Mouse (Mus musculus) lung, embryonic 14.5 days (tissue): Measurements from ENCODE around the gene Thop1. TPM values are rescaled to one million over a fixed set of nuclear protein-coding genes. Genes with fewer than 3 reads are reported as not detected.

Experiments
- ATAC-seq: fragments of 200-750 bp; cut with Nextera tagmentation; 2 replicates; pipeline ENCODE4 v1.8.0; 2017; ENCODE audit warnings: mild to moderate bottlenecking, moderate TSS enrichment, moderate library complexity; ENCODE audit not compliant: insufficient read depth
- DNase-seq: peaks from one replicate; pipeline ENCODE4 v3.0.0-alpha.2; 2015
- H3K27ac ChIP-seq: fragments of 300-500 bp; sonication (generic); 2 replicates; pipeline ENCODE4 v1.5.1; 2014; ENCODE audit warnings: low read depth, mild to moderate bottlenecking, moderate library complexity
- H3K27me3 ChIP-seq: fragments of 300-500 bp; sonication (generic); 2 replicates; pipeline ENCODE4 v1.6.1; 2014; ENCODE audit warnings: low read length, control low read depth; ENCODE audit not compliant: insufficient read depth
- H3K36me3 ChIP-seq: fragments of 300-500 bp; sonication (generic); 2 replicates; pipeline ENCODE4 v1.6.1; 2014; ENCODE audit warnings: control low read depth; ENCODE audit not compliant: insufficient read depth
- H3K4me1 ChIP-seq: fragments of 300-500 bp; sonication (generic); 2 replicates; pipeline ENCODE4 v1.6.1; 2014; ENCODE audit warnings: antibody characterized with exemption, control low read depth; ENCODE audit not compliant: insufficient read depth
- H3K4me2 ChIP-seq: fragments of 300-500 bp; sonication (generic); 2 replicates; pipeline ENCODE4 v1.6.1; 2014; ENCODE audit warnings: mild to moderate bottlenecking
- H3K4me3 ChIP-seq: fragments of 300-500 bp; sonication (generic); 2 replicates; pipeline ENCODE4 v1.5.1; 2014; ENCODE audit warnings: low read depth, low read length
- H3K9ac ChIP-seq: fragments of 300-500 bp; sonication (generic); 2 replicates; pipeline ENCODE4 v1.6.1; 2014
- H3K9me3 ChIP-seq: fragments of 300-500 bp; sonication (generic); 2 replicates; pipeline ENCODE4 v1.6.1; 2016; ENCODE audit warnings: low read depth, low read length, control low read depth
- CTCF ChIP-seq: IDR thresholded peaks from 2 replicates; pipeline ENCODE4 v1.5.1; 2016; ENCODE audit warnings: antibody characterized with exemption, low read depth
- WGBS: fragments of 180-500 bp; shearing (Covaris S2); extraction: QIAGEN DNeasy Blood & Tissue Kit; methylation state at CpG from one replicate; pipeline ENCODE4 v1.1.7; 2014; 5-methylcytosine and 5-hydroxymethylcytosine counted together
- polyA plus RNA-seq: library from polyadenylated mRNA; unstranded; fragments of >200 nt; fragmentation: Nextera tagmentation; extraction: Ambion mirVana; gene quantifications from 2 replicates; pipeline ENCODE4 v1.2.1, GENCODE M21; 2014

The Thop1 gene
- polyA plus RNA-seq, 1 experiment from 2014 or later, result 55.9 TPM

DNA sequence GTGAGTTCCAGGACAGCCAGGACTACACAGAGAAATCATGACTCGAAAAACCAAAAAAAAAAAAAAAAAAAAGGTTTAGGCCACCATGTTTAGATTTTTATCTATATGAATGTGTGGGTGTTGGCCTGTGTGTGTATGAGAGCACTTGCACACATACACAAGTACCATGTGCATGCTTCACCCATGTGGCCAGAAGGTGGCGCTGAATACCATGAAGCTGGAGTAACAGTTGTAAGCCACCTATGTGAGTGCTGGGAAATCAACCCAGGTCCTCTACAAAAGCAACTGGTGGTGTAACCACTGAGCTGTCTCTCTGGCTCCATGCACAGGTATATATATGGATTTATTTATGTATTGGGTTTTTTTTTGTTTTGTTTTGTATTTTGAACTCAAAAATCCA, 17.2 kb downstream of the Thop1 start:
- no peak overlapping the region for H3K4me3 ChIP-seq
- H3K4me1 ChIP-seq, result no peaks in the 10 kb centered on the region
- no peaks in the 10 kb centered on the region for H3K27me3 ChIP-seq
- WGBS, result 54% methylated on average over 2 of the region's 2 CpGs
- H3K9ac ChIP-seq, result no peak overlapping the region
- DNase-seq, result peak; percentile 44
- H3K27ac ChIP-seq, result no peak overlapping the region
- TF ChIP-seq CTCF, result peak; percentile 53
- H3K9me3 ChIP-seq, result no peaks in the 10 kb centered on the region
- H3K36me3 ChIP-seq, result peaks cover 11% of the 10 kb centered on the region; the same call in 1 of the 2 replicates
- no peak for ATAC-seq
- no peak overlapping the region for H3K4me2 ChIP-seq

- TF ChIP-seq CTCF, result no peak
- no peaks in the 10 kb centered on the region; the same call in 1 of the 2 replicates for H3K4me1 ChIP-seq
- H3K36me3 ChIP-seq, result no peaks in the 10 kb centered on the region
- ATAC-seq, result 0 out of 2 replicates have a peak, but pooled peaks have one; percentile 12
- 0 out of 2 replicates have a peak, but pooled peaks cover 4% of the 10 kb centered on the region for H3K27me3 ChIP-seq
- WGBS, result 39% methylated on average over 2 of the region's 2 CpGs
- no peaks in the 10 kb centered on the region for H3K9me3 ChIP-seq
- H3K27ac ChIP-seq, result no peak overlapping the region
- H3K4me2 ChIP-seq, result no peak overlapping the region
- peak; percentile 76 for DNase-seq
- H3K9ac ChIP-seq, result no peak overlapping the region
- no peak overlapping the region for H3K4me3 ChIP-seq
Measured at GRCm38 (mm10) chr10:81089216-81089615, 19.4 kb downstream of the Thop1 start.

- no peak overlapping the region for H3K9ac ChIP-seq
- H3K9me3 ChIP-seq, result no peaks in the 10 kb centered on the region
- H3K4me3 ChIP-seq, result no peak overlapping the region
- H3K4me1 ChIP-seq, result no peaks in the 10 kb centered on the region; the same call in 1 of the 2 replicates
- no peak for TF ChIP-seq CTCF
- no peaks in the 10 kb centered on the region for H3K36me3 ChIP-seq
- H3K27me3 ChIP-seq, result 0 out of 2 replicates have a peak, but pooled peaks cover 4% of the 10 kb centered on the region
- DNase-seq, result no peak
- H3K27ac ChIP-seq, result no peak overlapping the region
- 63% methylated on average over 7 of the region's 7 CpGs for WGBS
- no peak for ATAC-seq
- no peak overlapping the region for H3K4me2 ChIP-seq
Measured at GRCm38 (mm10) chr10:81090621-81091020, 20.8 kb downstream of the Thop1 start.

DNA sequence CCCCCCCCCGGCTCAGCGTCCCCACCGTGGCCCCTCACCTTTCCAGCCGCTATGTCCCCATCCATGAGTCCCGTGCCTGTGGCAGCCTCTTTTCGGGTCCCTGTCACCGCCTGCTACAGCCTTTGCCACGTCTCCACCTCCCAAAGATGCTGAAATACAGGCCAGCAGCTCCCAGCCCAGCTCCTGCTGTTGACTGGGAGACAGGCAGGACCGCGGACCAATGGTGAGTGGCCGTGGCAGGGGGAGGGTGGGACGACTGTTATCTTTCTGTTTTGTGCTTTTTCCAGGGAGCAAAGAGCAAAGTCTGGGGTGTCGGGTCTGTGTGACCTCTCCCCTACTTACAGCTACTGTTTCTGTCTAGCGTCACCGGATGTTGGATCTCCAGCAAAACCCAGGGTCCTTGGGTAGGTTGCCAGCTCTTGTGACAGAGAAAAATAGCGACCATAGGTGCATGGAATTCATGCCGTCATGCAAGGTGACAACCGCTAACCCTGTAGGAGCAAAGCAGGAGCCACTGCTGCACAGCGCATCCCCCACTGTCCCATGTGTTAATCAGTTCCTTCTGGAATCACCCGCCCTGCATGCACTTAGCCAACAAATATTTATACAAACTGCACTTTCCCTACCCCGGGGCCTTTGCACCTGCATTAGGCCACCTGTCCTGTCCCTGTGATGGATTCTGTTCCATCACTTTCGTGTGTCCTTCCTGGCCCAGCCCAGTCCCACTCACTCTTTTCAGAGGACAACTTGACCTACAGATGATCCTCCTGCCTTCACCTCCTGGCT, 22.8 kb downstream of the Thop1 start:
- no peaks in the 10 kb centered on the region for H3K36me3 ChIP-seq
- ATAC-seq (peak; percentile 36; the same call in 1 of the 2 replicates), DNase-seq (peak; percentile 32)
- H3K9ac ChIP-seq, result no peak overlapping the region
- no peak for TF ChIP-seq CTCF
- no peaks in the 10 kb centered on the region for H3K9me3 ChIP-seq
- no peak overlapping the region for H3K4me3 ChIP-seq
- no peak overlapping the region for H3K27ac ChIP-seq
- no peaks in the 10 kb centered on the region; the same call in 1 of the 2 replicates for H3K4me1 ChIP-seq
- 0 out of 2 replicates have a peak, but pooled peaks cover 4% of the 10 kb centered on the region for H3K27me3 ChIP-seq
- no peak overlapping the region for H3K4me2 ChIP-seq
- 44% methylated on average over 22 of the region's 22 CpGs for WGBS

GRCm38 (mm10) chr10:81094931-81095678, 25.3 kb downstream of the Thop1 start:
- no peak for TF ChIP-seq CTCF
- ATAC-seq, result no peak
- no peak overlapping the region for H3K9ac ChIP-seq

DNA sequence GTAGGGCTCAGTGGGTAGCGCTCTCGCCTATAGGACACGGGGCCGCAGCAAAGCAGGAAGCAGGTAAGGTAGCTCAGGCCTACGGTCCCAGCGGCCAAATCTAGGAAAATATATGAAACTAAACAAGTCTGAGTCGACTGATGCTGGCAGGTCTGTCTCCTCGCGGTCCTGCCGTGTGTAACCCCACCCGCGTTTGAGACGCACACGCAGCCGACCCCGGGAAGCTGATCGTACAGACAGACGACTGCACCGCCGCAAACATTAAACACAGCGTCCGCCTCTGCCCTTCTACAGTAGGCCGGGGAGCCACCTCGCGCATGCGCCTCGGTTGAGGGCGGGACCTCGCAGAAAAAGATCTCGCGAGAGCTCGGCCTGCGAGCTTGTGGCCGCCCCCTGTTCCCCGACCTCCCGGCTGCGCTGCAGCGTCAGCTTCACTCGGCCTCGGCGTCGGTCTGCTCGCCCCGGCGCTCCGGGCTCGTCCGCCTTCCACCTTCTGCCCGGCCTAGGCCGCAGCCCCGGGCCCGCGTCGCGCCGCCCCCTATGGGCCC, 35.8 kb downstream of the Thop1 start, which contains the start of gene Map2k2:
TSS of gene Map2k2 (plus strand) at position 351 of the 548 bp plus-strand sequence.
- TF ChIP-seq CTCF, result no peak
- Histone ChIP-seq H3K9me3 (no peaks in the 10 kb centered on the region), H3K9ac (peak within 1 kb of the TSS; percentile 97), H3K27me3 (no peaks in the 10 kb centered on the region), H3K4me3 (peak within 1 kb of the TSS; percentile 90), H3K4me1 (peaks cover 13% of the 10 kb centered on the region; the same call in 1 of the 2 replicates), H3K27ac (peak within 1 kb of the TSS; percentile 99), H3K4me2 (peak within 1 kb of the TSS; percentile 84), H3K36me3 (peaks cover 30% of the 10 kb centered on the region)
- peak; percentile 94 for ATAC-seq
- under 1% methylated on average over 55 of the region's 56 CpGs for WGBS
- DNase-seq, result peak; percentile 100

More at GRCm38 (mm10) chr10:81094931-81095678, 25.3 kb downstream of the Thop1 start:
- Histone ChIP-seq H3K4me3 (no peak overlapping the region), H3K4me2 (no peak overlapping the region), H3K27me3 (0 out of 2 replicates have a peak, but pooled peaks cover 4% of the 10 kb centered on the region), H3K27ac (no peak overlapping the region), H3K36me3 (no peaks in the 10 kb centered on the region), H3K9me3 (no peaks in the 10 kb centered on the region), H3K4me1 (no peaks in the 10 kb centered on the region; the same call in 1 of the 2 replicates)
- no peak for DNase-seq
- 60% methylated on average over 9 of the region's 9 CpGs for WGBS
